Mouse (Mus musculus) cerebellum, postnatal 4 days (tissue): Measurements from ENCODE around the gene Dnm2.
A peak's percentile ranks its signal among the peaks of the same experiment; 100 is the strongest.
"Not testable (repeated sequence)": the region's sequence is repeated elsewhere in the genome, so short reads cannot be mapped to it uniquely, and the experiment has no call there.

Experiments used
- DNase-seq, 2 experiments: peaks; one replicate each; pipeline ENCODE4 v3.0.0; 2022; ENCODE audit warnings: low spot score in 2 of 2, mixed read lengths in 1 of 2

Dnm2 gene

GRCm38 (mm10) chr9:21456246-21456929 is 31.7 kb downstream of the Dnm2 start:
- no peak for DNase-seq

- DNase-seq: no peak
These were observed 32.4 kb downstream of the Dnm2 start for GRCm38 (mm10) chr9:21456930-21457634.

- no peak for DNase-seq
These were observed 34.1 kb downstream of the Dnm2 start for GRCm38 (mm10) chr9:21458821-21459220.

GRCm38 (mm10) chr9:21460400-21460940 is 35.8 kb downstream of the Dnm2 start:
- DNase-seq: no peak

- DNase-seq: no peak
These were observed 38.5 kb downstream of the Dnm2 start for GRCm38 (mm10) chr9:21463138-21463590.

- no peak for DNase-seq
These were observed 39.3 kb downstream of the Dnm2 start for GRCm38 (mm10) chr9:21463766-21464564.

GRCm38 (mm10) chr9:21464565-21464928 is 39.8 kb downstream of the Dnm2 start:
- DNase-seq: not testable (repeated sequence)

GRCm38 (mm10) chr9:21469032-21470024 is 44.6 kb downstream of the Dnm2 start:
- peak in 1 of 2 experiments; percentile 42 for DNase-seq

- DNase-seq: no peak
These were observed 48.2 kb downstream of the Dnm2 start for GRCm38 (mm10) chr9:21472913-21473312.

GRCm38 (mm10) chr9:21477707-21478106 is 53.0 kb downstream of the Dnm2 start:
- no peak for DNase-seq

- DNase-seq: no peak
These were observed 59.4 kb downstream of the Dnm2 start for GRCm38 (mm10) chr9:21484065-21484464.

- DNase-seq: not testable (repeated sequence)
These were observed 63.5 kb downstream of the Dnm2 start for GRCm38 (mm10) chr9:21488246-21488645.

- DNase-seq: no peak
These were observed 66.0 kb downstream of the Dnm2 start for GRCm38 (mm10) chr9:21490696-21491095.

GRCm38 (mm10) chr9:21493907-21494306 is 69.2 kb downstream of the Dnm2 start:
- no peak for DNase-seq

- DNase-seq: no peak
These were observed 70.0 kb downstream of the Dnm2 start for GRCm38 (mm10) chr9:21494726-21495125.

GRCm38 (mm10) chr9:21496308-21497049 is 71.8 kb downstream of the Dnm2 start:
- DNase-seq: no peak

- DNase-seq: no peak
These were observed 72.4 kb downstream of the Dnm2 start for GRCm38 (mm10) chr9:21497050-21497542.

GRCm38 (mm10) chr9:21497664-21498063 is 73.0 kb downstream of the Dnm2 start:
- DNase-seq: no peak

- no peak for DNase-seq
These were observed 73.7 kb downstream of the Dnm2 start for GRCm38 (mm10) chr9:21498284-21498902.

GRCm38 (mm10) chr9:21503352-21503751 is 78.6 kb downstream of the Dnm2 start:
- no peak for DNase-seq
